Mouse (Mus musculus): ENCODE measurements around the gene Traf1. TPM values are rescaled to one million over a fixed set of nuclear protein-coding genes. Genes with fewer than 3 reads are reported as not detected.

Traf1 gene
- total RNA-seq, 2 experiments from 2014 or later = 0.36 to 0.53 TPM

DNA sequence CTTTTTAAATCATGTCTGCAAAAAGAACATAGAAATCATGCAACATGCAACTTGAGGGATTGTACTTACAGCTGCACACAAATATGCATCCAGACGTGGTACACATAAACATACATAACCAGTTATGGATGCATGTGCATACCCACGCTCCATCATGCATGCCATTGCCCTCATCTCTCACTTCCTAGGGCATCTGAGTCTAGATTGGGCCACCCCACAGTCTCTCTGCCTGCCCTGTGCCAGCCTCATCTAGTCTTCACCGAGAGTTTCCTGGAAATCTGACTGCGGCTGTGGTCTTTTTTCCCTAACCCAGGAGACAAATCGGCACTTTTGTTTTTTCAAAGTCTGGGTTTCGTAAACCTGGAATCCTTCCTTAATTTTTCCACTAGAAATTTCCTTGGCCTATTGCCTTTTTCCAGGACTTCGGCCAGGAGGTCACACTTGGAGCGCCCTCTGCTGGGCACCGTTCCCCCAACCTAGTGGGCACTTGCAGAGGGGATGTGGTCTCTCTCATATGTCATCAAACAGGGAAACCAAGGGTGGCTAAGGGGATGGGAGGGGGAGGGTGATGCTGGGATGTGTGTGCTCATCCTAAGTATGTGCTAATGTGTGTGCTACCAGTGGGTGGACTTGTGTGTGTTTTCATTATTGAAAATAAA, 8.6 kb upstream of the Traf1 start:
- DNase-seq (ENCODE audit: extremely low spot score in 1 of 2, low spot score in 2 of 2) = peak in 1 of 2 experiments; percentile 78
- intact Hi-C loops (cut with DNase I) = no loop called here

DNA sequence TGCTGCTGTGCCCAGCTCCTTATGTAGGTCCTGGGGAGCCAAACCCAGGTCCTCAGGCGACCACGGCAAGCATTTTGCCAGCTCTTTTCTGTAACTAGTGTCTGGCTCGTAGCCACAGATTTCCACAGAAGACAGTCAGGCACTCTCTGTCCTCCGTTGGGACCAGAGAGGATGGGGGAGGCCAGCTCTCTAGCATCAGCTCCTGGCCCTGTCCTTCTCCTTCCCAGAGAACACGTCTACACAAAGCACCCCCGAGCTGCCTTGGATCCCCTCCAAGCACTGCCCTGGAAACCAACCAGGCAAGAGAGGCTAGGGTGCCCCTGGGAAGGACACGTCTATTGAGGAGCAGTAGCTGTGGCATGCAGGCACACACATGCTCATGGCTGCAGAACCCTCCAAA, 7.6 kb upstream of the Traf1 start:
- intact Hi-C loops (cut with DNase I) = no loop called here
- no peak for DNase-seq (ENCODE audit: extremely low spot score in 1 of 2, low spot score in 2 of 2)

DNA sequence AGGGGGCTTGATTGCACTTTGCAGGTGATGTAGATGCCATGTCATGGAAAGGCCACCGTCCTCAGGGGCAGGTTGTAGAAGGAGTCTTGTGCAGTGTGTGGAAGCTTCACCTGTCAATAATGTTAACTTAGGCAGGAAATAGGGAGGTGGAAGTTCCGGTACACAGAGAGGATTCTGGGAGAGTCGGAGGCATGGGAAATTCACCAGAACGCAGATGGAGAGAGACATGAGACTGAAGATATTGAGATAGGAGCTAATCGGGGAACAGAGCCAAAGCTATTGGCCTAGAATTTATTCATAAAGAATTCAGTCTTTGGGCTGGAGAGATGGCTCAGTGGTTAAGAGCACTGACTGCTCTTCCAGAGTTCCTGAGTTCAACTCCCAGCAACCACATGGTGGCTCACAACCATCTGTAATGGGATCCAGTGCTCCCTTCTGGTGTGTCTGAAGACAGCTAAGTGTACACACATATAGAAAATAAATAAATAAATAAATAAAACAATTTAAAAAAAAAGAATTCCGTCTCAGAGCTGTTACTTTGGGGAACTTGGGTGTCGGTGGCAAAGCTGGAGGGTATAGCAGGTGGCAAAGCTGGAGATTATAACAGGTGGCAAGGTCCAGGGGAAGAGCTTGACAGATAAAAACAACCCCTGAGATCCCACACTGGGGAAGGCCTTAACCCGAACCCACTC, 4.8 kb upstream of the Traf1 start:
- no peak for DNase-seq (ENCODE audit: extremely low spot score in 1 of 2, low spot score in 2 of 2)
- intact Hi-C loops (cut with DNase I) = no loop called here

DNA sequence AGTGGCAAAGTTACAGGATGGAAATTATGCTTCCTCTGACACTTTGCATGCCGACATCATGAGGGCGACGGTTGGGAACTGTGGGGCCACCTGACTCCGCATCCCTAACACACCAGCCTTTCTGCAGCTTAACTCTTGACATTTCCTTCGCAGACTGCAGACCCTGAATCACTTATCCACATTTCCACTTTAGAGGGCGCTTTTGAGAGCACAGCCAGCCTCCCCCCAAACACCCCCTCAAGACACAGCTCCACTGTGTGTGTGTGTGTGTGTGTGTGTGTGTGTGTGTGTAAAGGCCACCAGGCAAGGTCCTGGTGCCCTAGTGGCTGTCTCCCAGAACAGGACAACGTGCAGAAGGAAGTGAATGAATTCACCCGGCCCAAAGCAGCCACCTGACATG, 4.2 kb upstream of the Traf1 start:
- DNase-seq (ENCODE audit: extremely low spot score in 1 of 2, low spot score in 2 of 2) = no peak
- intact Hi-C loops (cut with DNase I) = loop anchor here (2.0 kb wide), 1 partner anchor 53 kb away; no protein-coding TSS in a partner anchor

DNA sequence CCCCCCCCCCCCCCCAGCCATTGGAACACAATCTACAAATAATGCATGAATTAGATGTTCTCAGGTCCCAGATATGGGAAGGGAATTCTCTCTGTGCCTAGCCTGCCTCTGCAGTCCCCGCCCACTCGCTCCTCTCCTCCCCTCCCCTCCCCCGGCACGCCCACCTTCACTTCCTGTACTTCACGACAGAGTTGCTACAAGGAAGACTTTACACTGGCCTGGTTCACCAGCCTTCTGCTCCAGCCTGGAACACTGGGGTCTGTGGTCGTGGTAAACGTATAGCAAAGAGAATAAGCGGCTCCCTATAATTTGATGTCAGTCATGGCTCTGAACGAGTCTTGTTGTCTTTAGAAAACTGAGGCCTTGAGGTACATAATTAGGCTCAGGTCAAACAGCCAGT, 3.7 kb upstream of the Traf1 start:
- intact Hi-C loops (cut with DNase I) = loop anchor here (2.0 kb wide), 1 partner anchor 52 kb away; no protein-coding TSS in a partner anchor

DNA sequence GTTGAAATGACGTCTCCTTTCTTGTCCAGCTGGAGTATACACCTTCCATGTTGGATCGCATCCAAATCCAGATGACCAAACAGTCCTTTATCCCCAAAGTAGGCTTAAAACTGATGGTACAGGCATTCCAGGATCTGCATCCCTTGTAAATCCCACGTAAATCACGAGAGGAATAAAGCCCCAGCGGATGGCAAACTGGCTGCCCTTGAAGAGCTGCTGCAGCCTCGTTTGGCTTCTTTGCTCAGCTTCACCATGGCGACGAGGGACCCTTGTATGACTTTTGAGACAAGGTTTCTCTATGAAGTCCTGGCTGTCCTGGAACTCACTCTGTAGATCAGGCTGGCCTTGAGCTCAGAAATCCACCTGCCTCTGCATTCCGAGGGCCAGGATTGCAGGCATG, 3.1 kb upstream of the Traf1 start:
- intact Hi-C loops (cut with DNase I) = loop anchor here (2.0 kb wide), 1 partner anchor 52 kb away; no protein-coding TSS in a partner anchor
- no peak for DNase-seq (ENCODE audit: extremely low spot score in 1 of 2, low spot score in 2 of 2)

More for the DNA sequence above, 3.7 kb upstream of the Traf1 start:
- peak in 1 of 2 experiments; percentile 57 for DNase-seq (ENCODE audit: extremely low spot score in 1 of 2, low spot score in 2 of 2)

DNA sequence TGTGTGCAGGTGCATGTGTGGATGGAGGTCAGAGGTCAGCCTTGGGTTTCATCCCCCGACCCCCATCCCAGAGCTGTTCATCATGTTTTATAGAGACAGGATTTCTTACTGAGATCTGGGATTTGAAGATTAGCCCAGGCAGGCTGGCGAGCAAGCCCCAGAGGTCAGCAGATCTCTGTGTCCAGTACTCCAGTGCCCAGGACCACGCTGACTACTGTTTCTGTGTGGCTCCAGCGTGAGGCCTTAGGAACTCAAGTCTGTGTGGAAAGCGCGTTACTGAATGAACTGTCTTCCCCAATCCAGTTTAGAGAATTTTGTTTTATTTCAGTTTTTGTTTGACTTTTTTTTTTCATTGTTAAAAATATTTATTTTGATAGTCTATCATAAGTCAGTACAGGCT, 2.7 kb upstream of the Traf1 start:
- DNase-seq (ENCODE audit: extremely low spot score in 1 of 2, low spot score in 2 of 2) = no peak

DNA sequence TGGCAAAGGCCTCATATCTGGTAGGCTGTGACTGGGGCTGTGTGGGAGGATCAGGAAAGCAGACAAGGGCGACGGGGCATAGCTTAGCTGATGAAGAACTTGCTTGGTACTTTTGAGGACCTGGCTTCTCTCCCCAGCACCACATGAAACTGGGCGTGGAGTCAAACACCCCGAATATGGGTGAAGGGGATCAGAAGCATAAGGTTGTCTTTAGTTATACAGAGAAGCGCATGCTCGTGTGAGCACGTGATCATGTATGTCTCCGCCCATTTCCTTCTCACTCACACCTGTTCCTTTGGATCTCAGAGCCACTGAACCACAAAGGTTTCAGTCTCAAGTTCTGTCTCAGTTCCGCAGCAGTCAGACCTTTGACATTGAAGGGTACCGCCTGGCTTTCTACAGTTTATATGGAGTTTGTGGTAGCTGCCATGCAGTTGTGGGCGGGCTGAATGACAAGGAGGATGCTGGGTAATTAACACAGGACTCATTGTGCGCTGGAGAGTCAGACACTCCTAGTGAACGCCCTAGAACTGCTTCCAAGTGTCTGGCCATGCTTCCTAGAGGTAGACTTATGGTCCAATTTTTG, 1.9 kb upstream of the Traf1 start:
- no peak for DNase-seq (ENCODE audit: extremely low spot score in 1 of 2, low spot score in 2 of 2)
- intact Hi-C loops (cut with DNase I) = no loop called here

More for the DNA sequence above, 2.7 kb upstream of the Traf1 start:
- intact Hi-C loops (cut with DNase I) = loop anchor here (2.0 kb wide), 1 partner anchor 51 kb away; no protein-coding TSS in a partner anchor

DNA sequence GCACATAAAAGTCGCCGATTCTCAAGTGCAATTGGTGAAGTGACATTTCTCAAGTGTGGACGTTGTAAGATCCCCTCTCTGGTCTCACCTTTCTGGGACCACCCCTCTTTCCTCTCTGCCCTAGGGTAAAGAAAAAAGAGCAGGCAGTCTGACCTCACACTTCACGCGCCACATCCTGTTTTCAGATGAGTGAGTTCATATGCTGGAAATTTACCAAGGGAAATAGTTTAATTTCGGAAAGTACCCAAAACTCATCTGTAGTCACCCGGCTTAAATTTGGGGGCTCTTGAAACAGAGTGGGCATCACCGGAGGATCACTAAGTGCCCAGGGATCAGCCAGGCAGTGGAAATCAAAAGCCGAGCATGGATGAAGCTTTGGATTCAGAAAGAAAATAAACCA, 1.3 kb upstream of the Traf1 start:
- intact Hi-C loops (cut with DNase I) = no loop called here
- no peak for DNase-seq (ENCODE audit: extremely low spot score in 1 of 2, low spot score in 2 of 2)

DNA sequence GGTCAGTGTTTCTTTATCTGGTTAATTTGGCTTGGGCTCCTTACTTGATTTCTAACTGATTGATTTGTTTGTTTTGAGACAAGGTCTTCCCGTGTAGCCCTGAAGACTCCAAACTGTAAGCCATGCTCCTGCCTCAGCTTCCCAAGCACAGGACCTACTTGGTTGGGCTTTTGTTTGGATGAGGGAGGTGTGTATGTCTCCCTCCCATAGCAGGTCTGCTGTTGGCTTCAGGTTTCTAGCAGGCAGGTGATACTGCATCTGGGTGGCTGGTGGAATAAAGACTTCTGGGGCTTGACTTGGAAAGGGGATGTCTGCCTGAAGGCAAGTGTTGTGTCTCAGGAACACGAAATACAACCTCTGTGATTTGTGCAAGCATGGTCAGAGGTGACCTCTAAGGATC, 639 bp upstream of the Traf1 start:
- no peak for DNase-seq (ENCODE audit: extremely low spot score in 1 of 2, low spot score in 2 of 2)
- intact Hi-C loops (cut with DNase I) = no loop called here

DNA sequence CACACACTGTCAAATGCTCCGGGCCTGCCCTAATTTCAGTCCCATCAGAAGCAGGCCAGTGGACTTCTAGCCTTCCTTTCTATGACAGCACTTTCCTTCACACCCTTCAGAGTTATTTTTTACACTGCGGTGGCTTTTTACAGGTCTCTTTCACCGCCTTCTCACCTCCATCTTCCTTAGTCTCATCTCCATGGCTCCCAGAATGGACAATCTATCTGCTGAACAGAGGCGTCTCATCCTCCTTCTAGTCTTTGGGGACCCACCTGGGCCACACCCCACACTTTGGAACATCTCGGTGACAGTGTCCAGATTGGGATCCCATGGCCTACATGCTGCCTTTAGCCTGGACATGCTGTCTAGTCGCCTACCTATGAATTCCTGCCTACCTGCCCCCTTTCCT, 606 bp downstream of the Traf1 start:
- DNase-seq (ENCODE audit: extremely low spot score in 1 of 2, low spot score in 2 of 2) = no peak

DNA sequence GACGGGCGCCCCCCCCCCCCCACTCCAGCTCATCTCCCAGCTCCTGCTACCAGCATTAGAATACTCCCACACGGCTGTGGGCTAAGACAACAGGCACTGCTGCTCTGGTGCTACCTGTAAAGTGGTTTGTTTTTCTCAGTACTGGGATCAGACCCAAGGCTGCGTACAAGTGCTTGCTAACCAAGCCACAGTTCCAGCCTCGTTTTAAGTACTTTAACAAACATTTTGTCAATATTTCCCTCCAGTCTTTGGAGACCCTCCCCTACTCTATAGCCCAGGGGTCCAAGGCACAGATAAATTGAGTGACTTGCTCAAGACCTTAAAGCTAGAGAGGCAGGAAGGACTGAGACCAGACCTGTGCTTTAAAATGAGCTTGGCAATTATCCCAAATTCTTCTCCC, 1.1 kb downstream of the Traf1 start:
- intact Hi-C loops (cut with DNase I) = no loop called here
- DNase-seq (ENCODE audit: extremely low spot score in 1 of 2, low spot score in 2 of 2) = no peak

More for the DNA sequence above, 606 bp downstream of the Traf1 start:
- intact Hi-C loops (cut with DNase I) = no loop called here

DNA sequence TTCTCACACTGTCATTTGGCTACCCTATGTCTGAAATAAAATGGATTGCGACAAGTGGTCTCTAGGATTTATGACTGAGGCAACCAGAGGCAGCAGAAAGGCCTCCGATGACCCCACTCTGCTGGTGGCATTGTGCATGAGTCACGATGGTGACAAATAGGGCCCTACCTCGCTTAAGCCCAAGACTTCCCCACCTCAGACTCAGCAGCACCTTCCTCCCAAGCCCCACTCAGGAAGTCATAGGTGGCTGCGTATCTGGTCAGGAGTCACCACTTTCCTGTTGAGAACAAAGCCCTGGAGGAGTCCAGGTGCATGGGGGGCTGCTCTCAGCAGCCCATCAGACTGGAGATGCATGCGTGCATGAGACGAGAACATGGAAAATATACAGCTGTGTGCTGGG, 3.0 kb downstream of the Traf1 start:
- DNase-seq (ENCODE audit: extremely low spot score in 1 of 2, low spot score in 2 of 2) = no peak
- intact Hi-C loops (cut with DNase I) = no loop called here

DNA sequence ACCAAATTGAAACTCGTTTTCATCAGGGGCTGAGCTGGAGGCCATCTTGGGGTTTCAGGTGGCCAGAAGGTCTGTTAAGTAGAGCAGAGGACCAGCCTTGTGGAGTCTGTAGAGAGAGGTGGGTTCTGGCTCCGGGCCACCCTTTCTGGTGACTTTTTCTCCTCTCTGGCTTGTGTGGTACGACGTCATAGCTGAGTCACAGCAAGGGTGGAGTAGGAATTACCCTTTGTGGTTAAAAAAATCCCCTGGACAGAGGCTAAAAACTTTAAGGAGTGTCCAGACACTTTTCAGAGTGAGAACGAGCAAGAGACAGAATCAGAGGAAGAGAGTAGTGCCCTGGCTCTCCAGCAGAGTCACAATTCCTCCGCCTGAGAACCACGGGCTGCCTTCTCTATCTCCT, 3.5 kb downstream of the Traf1 start:
- DNase-seq (ENCODE audit: extremely low spot score in 1 of 2, low spot score in 2 of 2) = no peak
- intact Hi-C loops (cut with DNase I) = no loop called here

DNA sequence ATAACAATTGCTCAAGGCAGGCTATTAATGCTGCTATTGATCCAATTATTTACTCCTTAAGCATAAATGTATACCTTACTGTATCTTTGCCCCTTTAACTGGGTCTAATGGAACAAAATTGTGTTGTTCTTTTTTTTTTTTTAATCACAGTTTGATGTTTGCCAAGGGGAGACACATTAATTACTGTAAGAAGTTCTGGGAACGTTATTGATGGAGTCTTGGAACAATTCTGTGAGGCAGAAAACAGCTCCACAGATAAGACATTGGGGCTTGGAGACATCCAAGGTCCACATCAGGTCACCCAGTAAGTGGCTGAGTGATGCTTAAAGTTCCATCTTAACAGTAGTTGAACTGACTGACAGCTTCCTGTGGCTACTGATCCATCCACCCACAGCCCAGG, 4.2 kb downstream of the Traf1 start:
- no peak for DNase-seq (ENCODE audit: extremely low spot score in 1 of 2, low spot score in 2 of 2)
- intact Hi-C loops (cut with DNase I) = no loop called here

DNA sequence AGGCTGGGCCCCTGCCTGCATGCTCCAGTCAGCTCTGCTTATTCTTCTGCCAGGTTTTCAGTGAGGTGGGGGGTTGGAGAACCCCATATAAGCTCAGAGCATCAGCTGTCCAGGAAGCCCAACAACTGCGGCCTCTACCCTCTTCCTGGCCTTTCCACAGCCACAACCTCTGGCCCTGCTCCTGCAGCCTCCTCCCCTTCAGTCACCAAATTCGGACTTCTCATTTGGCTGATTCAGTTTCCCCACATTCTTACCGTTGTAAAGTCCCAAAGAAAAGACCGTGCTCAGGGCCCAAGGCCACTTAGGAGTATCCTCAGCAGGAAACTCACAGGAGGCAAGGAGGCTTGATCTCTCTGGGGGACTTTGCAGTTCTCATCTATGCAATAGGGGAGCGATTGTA, 4.6 kb downstream of the Traf1 start:
- intact Hi-C loops (cut with DNase I) = no loop called here
- no peak for DNase-seq (ENCODE audit: extremely low spot score in 1 of 2, low spot score in 2 of 2)

DNA sequence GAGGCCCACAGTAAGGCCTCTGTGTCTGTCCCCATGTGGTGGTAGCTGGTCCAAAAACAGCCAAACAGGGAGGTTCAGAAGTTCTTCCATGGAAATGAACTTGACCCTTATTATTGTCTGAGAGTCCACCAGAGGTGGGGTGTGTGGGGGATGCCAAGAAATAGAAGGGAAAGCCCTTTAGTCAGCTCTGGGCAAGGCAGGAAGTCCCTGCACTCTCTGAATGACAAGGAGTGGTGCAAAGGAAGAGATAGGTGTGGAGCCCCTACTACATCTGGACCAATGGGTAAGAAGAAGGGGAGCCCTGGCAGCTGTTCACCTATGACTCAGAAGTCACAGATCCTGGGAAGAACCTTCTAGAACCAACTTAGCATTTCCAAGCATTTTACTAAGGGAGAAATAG, 7.2 kb downstream of the Traf1 start:
- no peak for DNase-seq (ENCODE audit: extremely low spot score in 1 of 2, low spot score in 2 of 2)
- intact Hi-C loops (cut with DNase I) = no loop called here

DNA sequence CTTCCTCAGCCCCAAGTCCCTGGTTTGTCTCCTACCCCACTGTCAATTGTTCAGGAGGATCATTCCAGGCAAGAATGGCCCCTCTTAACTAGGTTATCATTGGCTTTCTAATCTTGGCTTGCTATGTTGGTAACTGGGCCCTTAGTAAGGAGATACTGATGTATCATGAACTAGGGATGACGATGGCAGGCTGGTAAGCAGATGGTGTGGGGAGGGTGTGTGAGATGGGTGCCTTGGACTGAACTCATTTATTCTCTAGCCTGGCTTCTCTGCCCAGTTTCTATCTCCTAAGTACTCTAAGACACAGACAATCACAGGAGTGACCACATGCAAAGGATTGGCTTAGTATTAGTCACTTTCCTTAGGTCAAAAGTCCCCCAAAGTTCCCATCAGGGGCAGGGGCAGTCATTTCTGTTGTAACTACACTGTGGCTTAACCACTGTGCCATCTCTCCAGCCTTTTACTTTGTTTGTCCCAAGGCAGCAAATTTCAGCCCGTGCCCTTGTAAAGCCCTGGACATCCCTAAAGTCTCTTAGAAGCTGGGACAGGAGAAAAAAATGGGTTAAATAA, 7.9 kb downstream of the Traf1 start:
- intact Hi-C loops (cut with DNase I) = no loop called here
- no peak for DNase-seq (ENCODE audit: extremely low spot score in 1 of 2, low spot score in 2 of 2)

DNA sequence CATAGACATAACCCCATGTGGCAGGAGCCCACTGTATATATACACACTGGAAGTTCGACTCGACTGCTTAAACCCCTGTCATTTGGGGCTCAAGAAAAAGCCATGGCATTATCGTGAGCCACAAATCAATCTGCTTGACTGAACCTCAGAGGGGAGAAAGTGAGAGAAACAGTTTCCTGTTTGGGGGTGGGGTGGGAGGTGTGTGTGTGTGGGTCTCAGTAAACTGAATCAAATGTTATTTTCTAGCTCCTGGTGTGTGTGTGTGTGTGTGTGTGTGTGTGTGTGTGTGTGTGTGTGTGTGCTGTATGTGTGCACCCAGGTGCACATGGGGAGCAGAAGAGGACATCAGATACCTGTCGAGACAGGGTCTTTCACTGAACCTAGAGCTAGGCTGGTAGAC, 8.6 kb downstream of the Traf1 start:
- DNase-seq (ENCODE audit: extremely low spot score in 1 of 2, low spot score in 2 of 2) = no peak
- intact Hi-C loops (cut with DNase I) = no loop called here

DNA sequence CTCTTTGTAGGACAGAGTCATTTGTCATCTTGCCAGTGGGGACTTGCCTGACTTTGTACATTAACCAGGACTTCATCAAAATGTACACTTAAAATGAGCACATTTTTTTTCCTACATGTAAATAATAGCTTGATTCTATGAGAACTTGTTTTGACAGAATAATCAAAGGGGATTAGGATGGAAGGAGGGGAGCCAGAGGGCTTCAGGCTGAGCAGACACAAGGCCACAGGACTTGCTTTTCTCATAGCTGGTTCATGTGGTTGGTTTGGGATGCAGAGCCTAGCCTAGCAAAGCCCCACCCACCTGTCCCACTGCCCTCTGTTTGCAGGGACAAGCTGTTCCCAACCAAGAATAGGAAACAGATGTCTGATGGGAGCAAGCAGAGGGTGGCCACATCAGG, 10.1 kb downstream of the Traf1 start:
- intact Hi-C loops (cut with DNase I) = no loop called here
- no peak for DNase-seq (ENCODE audit: extremely low spot score in 1 of 2, low spot score in 2 of 2)

Data from left cerebral cortex, postnatal 10 days (tissue).